Mouse (Mus musculus) lung, postnatal 0 days (tissue): ENCODE results near the gene Sema7a. TPM values are rescaled to one million over a fixed set of nuclear protein-coding genes. Genes with fewer than 3 reads are reported as not detected.
A peak's percentile ranks its signal among the peaks of the same experiment; 100 is the strongest.

Source experiments
- ATAC-seq: fragments of 200-750 bp; cut with Nextera tagmentation; 2 replicates; pipeline ENCODE4 v1.8.0; 2017; ENCODE audit warnings: moderate library complexity
- DNase-seq: peaks from one replicate; pipeline ENCODE4 v3.0.0-alpha.2; 2016; ENCODE audit warnings: low spot score
- H3K27ac ChIP-seq: fragments of 300-500 bp; sonication (generic); 2 replicates; pipeline ENCODE4 v1.5.1; 2014; ENCODE audit warnings: antibody characterized with exemption, mild to moderate bottlenecking, low read length, mixed read lengths
- H3K27me3 ChIP-seq: fragments of 300-500 bp; sonication (generic); replicated peaks from 2 replicates; pipeline ENCODE4 v1.6.1; 2014; ENCODE audit warnings: low read length, mixed read lengths; ENCODE audit not compliant: insufficient read depth
- H3K36me3 ChIP-seq: fragments of 300-500 bp; sonication (generic); 2 replicates; pipeline ENCODE4 v1.6.1; 2014; ENCODE audit warnings: low read length, mixed read lengths; ENCODE audit not compliant: insufficient read depth
- H3K4me1 ChIP-seq: fragments of 300-500 bp; sonication (generic); 2 replicates; pipeline ENCODE4 v1.6.1; 2014; ENCODE audit warnings: antibody characterized with exemption, low read depth, low read length, mixed read lengths; ENCODE audit not compliant: insufficient read depth
- H3K4me2 ChIP-seq: fragments of 300-500 bp; sonication (generic); replicated peaks from 2 replicates; pipeline ENCODE4 v1.6.1; 2014; ENCODE audit warnings: low read depth, mild to moderate bottlenecking, low read length, moderate library complexity, mixed read lengths
- H3K4me3 ChIP-seq: fragments of 300-500 bp; sonication (generic); 2 replicates; pipeline ENCODE4 v1.5.1; 2014; ENCODE audit warnings: low read depth, low read length
- H3K9ac ChIP-seq: fragments of 300-500 bp; sonication (generic); replicated peaks from 2 replicates; pipeline ENCODE4 v1.6.1; 2014; ENCODE audit warnings: low read depth, mild to moderate bottlenecking
- H3K9me3 ChIP-seq: fragments of 300-500 bp; sonication (generic); 2 replicates; pipeline ENCODE4 v1.6.1; 2016; ENCODE audit warnings: low read length, mixed read lengths
- CTCF ChIP-seq: IDR thresholded peaks from 2 replicates; pipeline ENCODE4 v1.5.1; 2016; ENCODE audit warnings: antibody characterized with exemption, mild to moderate bottlenecking
- EP300 ChIP-seq: IDR thresholded peaks from 2 replicates; pipeline ENCODE4 v1.6.1; 2016; ENCODE audit warnings: antibody characterized with exemption, mild to moderate bottlenecking, control low read depth
- WGBS: fragments of 180-500 bp; shearing (Covaris S2); extraction: QIAGEN DNeasy Blood & Tissue Kit; methylation state at CpG from one replicate; pipeline ENCODE4 v1.1.7; 2014; 5-methylcytosine and 5-hydroxymethylcytosine counted together
- polyA plus RNA-seq: library from polyadenylated mRNA; unstranded; fragments of >200 nt; fragmentation: Nextera tagmentation; extraction: Ambion mirVana; gene quantifications from 2 replicates; pipeline ENCODE4 v1.2.1, GENCODE M21; 2015

The Sema7a gene
- polyA plus RNA-seq: 6.2 and 8.4 TPM in 2 replicates

DNA sequence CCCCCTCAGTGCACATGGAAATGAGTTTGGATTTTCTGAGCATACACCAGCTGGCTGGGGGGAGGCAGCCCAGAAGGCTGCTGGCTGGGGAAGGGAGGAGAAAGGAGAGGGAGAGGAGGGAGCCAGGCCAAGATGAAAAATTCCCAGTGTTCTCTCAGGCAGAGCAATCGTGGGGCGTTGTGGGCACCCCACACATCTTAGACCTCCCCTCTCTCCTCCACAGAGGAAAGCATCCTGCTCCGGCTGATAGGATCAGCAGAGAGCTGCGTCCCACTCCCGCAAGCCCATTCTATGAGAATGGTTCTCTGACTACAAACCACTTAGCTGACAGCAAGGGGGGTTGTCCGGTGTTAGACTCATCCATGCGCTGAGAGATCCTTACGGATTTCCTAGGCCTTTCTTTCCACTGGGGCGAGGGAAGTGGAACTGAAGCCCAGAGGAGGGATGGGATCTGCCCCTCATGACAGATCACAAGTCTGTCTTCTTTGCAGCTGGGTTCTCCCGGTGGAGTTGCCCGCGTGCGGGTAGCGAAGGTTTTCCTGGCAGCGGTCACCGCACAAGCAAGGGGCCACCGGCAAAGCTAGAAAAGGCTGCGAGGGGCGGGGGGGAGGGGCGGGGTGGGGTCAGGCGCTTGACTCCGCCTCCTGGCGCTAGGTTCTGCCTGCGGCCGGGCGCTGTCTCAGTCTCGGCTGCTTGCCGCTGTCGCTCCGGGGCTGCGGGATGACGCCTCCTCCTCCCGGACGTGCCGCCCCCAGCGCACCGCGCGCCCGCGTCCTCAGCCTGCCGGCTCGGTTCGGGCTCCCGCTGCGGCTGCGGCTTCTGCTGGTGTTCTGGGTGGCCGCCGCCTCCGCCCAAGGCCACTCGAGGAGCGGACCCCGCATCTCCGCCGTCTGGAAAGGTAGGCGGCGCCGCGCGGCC, at the start of gene Sema7a:
Gene Sema7a, plus strand, starts transcription at position 682 of the 918 bp plus-strand sequence.
- Histone ChIP-seq H3K4me2 (peak within 1 kb of the TSS; percentile 95), H3K4me3 (peak within 1 kb of the TSS; percentile 75), H3K36me3 (no peaks in the 10 kb centered on the region), H3K27ac (peak within 1 kb of the TSS; percentile 43), H3K4me1 (no peaks in the 10 kb centered on the region), H3K9me3 (no peaks in the 10 kb centered on the region), H3K27me3 (peaks cover 12% of the 10 kb centered on the region; the same call in 1 of the 2 replicates), H3K9ac (peak within 1 kb of the TSS; percentile 65)
- TF ChIP-seq CTCF: no peak
- no peak for TF ChIP-seq EP300
- DNase-seq: peak; percentile 79
- ATAC-seq: peak; percentile 87
- 3% methylated on average over 40 of the region's 60 CpGs for WGBS

DNA sequence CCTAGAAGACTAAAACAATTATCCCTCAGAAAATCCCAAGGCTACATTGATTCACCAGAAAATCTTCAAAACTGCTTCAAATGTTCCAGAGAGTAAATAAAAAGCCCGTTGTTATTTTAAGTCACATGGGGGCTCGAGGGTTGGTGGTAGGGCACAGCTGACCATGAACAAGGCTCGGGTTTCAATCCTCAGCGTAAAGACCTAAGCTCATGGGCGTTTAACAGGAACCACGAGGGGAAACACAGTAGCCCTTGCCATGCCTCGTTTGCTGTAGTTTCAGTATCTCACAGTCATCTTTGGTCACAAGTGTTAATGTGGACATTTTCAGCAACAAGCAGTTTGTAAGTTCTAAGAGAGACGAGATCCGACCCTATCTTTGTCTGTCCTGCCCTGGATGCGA, 39.4 kb upstream of the Sema7a start:
- H3K4me1 ChIP-seq: no peaks in the 10 kb centered on the region
- no peak for TF ChIP-seq EP300
- TF ChIP-seq CTCF: no peak
- DNase-seq (no peak), ATAC-seq (no peak)
- H3K4me3 ChIP-seq: no peak overlapping the region
- H3K27ac ChIP-seq: no peak overlapping the region
- no peaks in the 10 kb centered on the region for H3K27me3 ChIP-seq
- 27% methylated on average over 10 of the region's 10 CpGs for WGBS
- H3K9me3 ChIP-seq: no peaks in the 10 kb centered on the region
- no peak overlapping the region for H3K4me2 ChIP-seq
- H3K36me3 ChIP-seq: no peaks in the 10 kb centered on the region
- no peak overlapping the region for H3K9ac ChIP-seq

GRCm38 (mm10) chr9:57901197-57901596, 38.7 kb upstream of the Sema7a start:
- no peaks in the 10 kb centered on the region for H3K27me3 ChIP-seq
- no peak overlapping the region for H3K4me3 ChIP-seq
- no peak overlapping the region for H3K4me2 ChIP-seq
- no peaks in the 10 kb centered on the region for H3K4me1 ChIP-seq
- no peak overlapping the region for H3K9ac ChIP-seq
- H3K27ac ChIP-seq: no peak overlapping the region
- H3K9me3 ChIP-seq: no peaks in the 10 kb centered on the region
- no peak for ATAC-seq
- 20% methylated on average over 9 of the region's 9 CpGs for WGBS
- no peak for DNase-seq
- TF ChIP-seq CTCF (no peak), EP300 (no peak)
- no peaks in the 10 kb centered on the region for H3K36me3 ChIP-seq

- Histone ChIP-seq H3K4me2 (no peak overlapping the region), H3K4me3 (no peak overlapping the region), H3K9me3 (no peaks in the 10 kb centered on the region), H3K27me3 (no peaks in the 10 kb centered on the region), H3K4me1 (no peaks in the 10 kb centered on the region), H3K27ac (no peak overlapping the region), H3K9ac (no peak overlapping the region), H3K36me3 (no peaks in the 10 kb centered on the region)
- DNase-seq (no peak), ATAC-seq (no peak)
- WGBS: 86% methylated on average over 3 of the region's 3 CpGs
- TF ChIP-seq EP300 (no peak), CTCF (no peak)
Measured at GRCm38 (mm10) chr9:57901601-57902000, 38.3 kb upstream of the Sema7a start.

- H3K27ac ChIP-seq: no peak overlapping the region
- H3K4me1 ChIP-seq: no peaks in the 10 kb centered on the region
- 80% methylated on average over 4 of the region's 4 CpGs for WGBS
- TF ChIP-seq EP300 (no peak), CTCF (no peak)
- H3K9me3 ChIP-seq: no peaks in the 10 kb centered on the region
- H3K36me3 ChIP-seq: no peaks in the 10 kb centered on the region
- H3K4me2 ChIP-seq: no peak overlapping the region
- no peak overlapping the region for H3K9ac ChIP-seq
- no peak overlapping the region for H3K4me3 ChIP-seq
- no peak for ATAC-seq
- H3K27me3 ChIP-seq: no peaks in the 10 kb centered on the region
- DNase-seq: no peak
Measured at GRCm38 (mm10) chr9:57902132-57902531, 37.8 kb upstream of the Sema7a start.

GRCm38 (mm10) chr9:57903589-57904249, 36.2 kb upstream of the Sema7a start:
- Histone ChIP-seq H3K36me3 (no peaks in the 10 kb centered on the region), H3K27me3 (no peaks in the 10 kb centered on the region), H3K4me3 (no peak overlapping the region), H3K9me3 (no peaks in the 10 kb centered on the region), H3K9ac (no peak overlapping the region), H3K27ac (no peak overlapping the region), H3K4me1 (no peaks in the 10 kb centered on the region), H3K4me2 (no peak overlapping the region)
- WGBS: 55% methylated on average over 8 of the region's 8 CpGs
- ATAC-seq (no peak), DNase-seq (no peak)
- TF ChIP-seq EP300 (no peak), CTCF (no peak)
